Mouse (Mus musculus) G1E (cell line): Measurements from ENCODE around the gene Gpr152. TPM values are rescaled to one million over a fixed set of nuclear protein-coding genes. Genes with fewer than 3 reads are reported as not detected.

ENCODE experiments used
- ATAC-seq: 2 replicates; pipeline ENCODE4 v1.8.0; 2016; ENCODE audit warnings: mild to moderate bottlenecking; ENCODE audit not compliant: insufficient number of reproducible peaks, poor library complexity, low FRiP score, severe bottlenecking; ENCODE audit errors: extremely low read depth
- DNase-seq: peaks from one replicate; pipeline ENCODE4 v3.0.0; 2012; ENCODE audit warnings: low spot score
- H3K27me3 ChIP-seq: 2 replicates; pipeline ENCODE4 v1.6.1; 2012; ENCODE audit warnings: mild to moderate bottlenecking, low read length, inconsistent platforms; ENCODE audit not compliant: insufficient read depth
- H3K36me3 ChIP-seq: replicated peaks from 2 replicates; pipeline ENCODE3; 2012; ENCODE audit warnings: mild to moderate bottlenecking, inconsistent platforms
- H3K4me1 ChIP-seq: 2 replicates; pipeline ENCODE4 v1.6.1; 2012; ENCODE audit warnings: low read depth, low read length, inconsistent platforms, mixed read lengths; ENCODE audit not compliant: insufficient read depth
- H3K4me3 ChIP-seq: 2 replicates; pipeline ENCODE4 v1.5.1; 2012; ENCODE audit warnings: low read depth, mild to moderate bottlenecking, inconsistent platforms, low read length, moderate library complexity, mixed read lengths
- H3K9me3 ChIP-seq: replicated peaks from 2 replicates; pipeline ENCODE4 v1.6.1; 2012; ENCODE audit warnings: inconsistent platforms
- CTCF ChIP-seq: IDR thresholded peaks from 2 replicates; pipeline ENCODE4 v1.5.1; 2012; ENCODE audit warnings: low read depth, low read length, inconsistent platforms, mixed read lengths
- GATA1 ChIP-seq: IDR thresholded peaks from 2 replicates; pipeline ENCODE4 v1.6.1; 2012; ENCODE audit warnings: borderline replicate concordance, low read length, inconsistent platforms, mixed read lengths
- GATA2 ChIP-seq: IDR thresholded peaks from 2 replicates; pipeline ENCODE4 v1.6.1; 2012; ENCODE audit warnings: low read depth, low read length, inconsistent platforms, borderline replicate concordance
- POLR2AphosphoS5 ChIP-seq: IDR thresholded peaks from 2 replicates; pipeline ENCODE4 v1.6.1; 2012; ENCODE audit warnings: low read depth, low read length, inconsistent platforms; ENCODE audit not compliant: insufficient replicate concordance
- TAL1 ChIP-seq: conservative IDR thresholded peaks from 2 replicates; pipeline ENCODE4 v1.6.1; 2012; ENCODE audit warnings: low read depth, low read length, inconsistent platforms, mixed read lengths
- polyA plus RNA-seq: library from polyadenylated mRNA; stranded (reverse); fragments of >175 nt; gene quantifications from 2 replicates; pipeline ENCODE4 v1.2.3, GENCODE M21; 2012
- total RNA-seq, 2 experiments: library from RNA; stranded (forward) in 1 of 2; stranded (reverse) in 1 of 2; fragments of 200-1000 nt in 1 of 2; fragments of >200 nt in 1 of 2; fragmentation: Nextera tagmentation in 1 of 2; gene quantifications; 2 replicates each; pipeline ENCODE4 v1.2.3; 2014 to 2017

Gpr152 gene
- total and polyA plus RNA-seq, 3 experiments, result 0.11 TPM; not detected in 2

DNA sequence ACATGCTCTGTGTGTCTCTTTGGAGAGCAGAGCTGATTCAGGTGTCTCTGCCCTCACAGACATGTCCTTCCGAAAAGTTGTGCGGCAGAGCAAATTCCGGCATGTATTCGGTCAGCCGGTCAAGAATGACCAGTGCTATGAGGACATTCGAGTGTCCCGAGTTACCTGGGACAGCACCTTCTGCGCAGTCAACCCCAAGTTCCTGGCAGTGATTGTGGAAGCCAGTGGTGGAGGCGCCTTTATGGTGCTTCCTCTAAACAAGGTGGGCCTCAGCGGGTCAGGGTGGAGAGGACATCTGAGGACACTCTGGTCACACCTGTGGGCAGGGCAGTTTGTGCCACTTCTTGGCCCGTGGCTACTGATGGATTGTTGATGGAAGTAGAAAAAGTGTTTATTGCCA, 9.7 kb downstream of the Gpr152 start:
- no peak for DNase-seq
- H3K9me3 ChIP-seq, result no peaks in the 10 kb centered on the region
- peaks cover 56% of the 10 kb centered on the region for H3K4me1 ChIP-seq
- TF ChIP-seq POLR2AphosphoS5, result no peak
- TF ChIP-seq GATA1, result no peak
- TF ChIP-seq GATA2, result no peak
- no peak for TF ChIP-seq CTCF
- no peak for TF ChIP-seq TAL1
- H3K27me3 ChIP-seq, result 0 out of 2 replicates have a peak, but pooled peaks cover 1% of the 10 kb centered on the region
- peak overlapping the region; percentile 82 for H3K4me3 ChIP-seq
- peaks cover 52% of the 10 kb centered on the region for H3K36me3 ChIP-seq
- no peak for ATAC-seq

DNA sequence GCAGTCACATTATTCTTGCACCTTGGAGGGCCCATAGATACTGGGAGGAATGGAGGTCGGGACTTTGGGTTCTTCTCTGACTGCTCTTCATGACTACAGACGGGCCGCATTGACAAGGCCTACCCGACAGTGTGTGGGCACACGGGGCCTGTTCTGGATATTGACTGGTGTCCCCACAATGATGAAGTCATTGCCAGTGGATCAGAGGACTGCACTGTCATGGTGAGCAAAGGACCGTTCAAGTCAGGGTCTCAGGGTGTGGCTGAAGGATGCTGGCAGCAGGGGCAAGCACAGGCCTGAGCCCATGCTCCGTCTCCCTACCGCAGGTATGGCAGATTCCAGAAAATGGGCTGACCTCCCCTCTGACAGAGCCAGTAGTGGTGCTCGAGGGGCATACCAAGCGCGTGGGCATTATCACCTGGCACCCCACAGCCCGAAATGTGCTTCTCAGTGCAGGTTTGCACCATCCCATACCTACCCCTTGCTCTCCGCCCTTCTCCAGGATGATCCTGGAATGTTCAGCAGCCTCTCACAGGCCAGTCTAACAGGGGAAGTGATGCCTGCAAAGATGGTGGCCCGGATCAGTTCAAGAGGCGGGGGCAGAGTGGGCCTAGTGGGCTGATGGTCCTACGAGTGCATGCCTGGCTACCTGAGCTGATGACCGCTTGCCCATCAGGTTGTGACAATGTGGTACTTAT, 10.3 kb downstream of the Gpr152 start:
- DNase-seq, result no peak
- H3K4me1 ChIP-seq, result peaks cover 62% of the 10 kb centered on the region

DNA sequence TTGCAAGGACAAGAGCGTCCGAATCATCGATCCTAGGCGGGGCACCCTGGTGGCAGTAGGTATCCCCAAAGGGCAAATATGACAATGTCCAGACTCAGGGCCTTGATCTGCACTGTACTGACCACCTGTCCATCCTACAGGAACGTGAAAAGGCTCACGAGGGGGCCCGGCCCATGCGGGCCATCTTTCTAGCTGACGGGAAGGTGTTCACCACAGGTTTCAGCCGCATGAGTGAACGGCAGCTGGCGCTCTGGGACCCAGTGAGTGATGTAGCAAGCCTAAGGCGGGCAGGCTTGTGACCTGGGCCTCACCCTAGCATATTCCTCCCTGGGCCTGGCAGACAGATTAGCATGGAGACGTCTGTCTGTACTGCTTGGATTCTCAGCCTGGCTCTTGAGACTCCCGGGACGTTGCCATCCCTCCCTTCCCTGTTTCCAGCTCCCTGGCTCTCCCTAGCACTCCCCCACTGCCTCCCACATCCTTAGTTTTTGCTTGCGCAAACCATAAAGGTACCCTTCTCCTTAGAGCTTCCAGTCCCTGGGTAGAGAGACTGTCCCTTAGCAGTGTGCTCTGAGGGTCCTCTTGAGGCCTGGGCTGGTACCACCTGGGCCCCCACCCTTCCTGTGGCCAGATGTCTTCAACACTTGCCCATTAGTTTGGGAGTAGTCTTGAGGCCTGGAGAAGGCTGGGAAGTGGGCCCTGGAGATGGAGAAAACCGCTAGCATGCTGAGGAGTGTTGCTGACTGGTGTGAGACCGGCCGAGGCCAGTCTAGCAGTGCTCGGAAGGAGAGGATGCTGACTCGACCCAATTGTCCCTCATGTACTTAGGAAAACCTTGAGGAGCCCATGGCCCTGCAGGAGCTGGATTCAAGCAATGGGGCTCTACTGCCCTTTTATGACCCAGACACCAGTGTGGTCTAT, 11.2 kb downstream of the Gpr152 start:
- H3K9me3 ChIP-seq, result no peaks in the 10 kb centered on the region
- TF ChIP-seq POLR2AphosphoS5, result no peak
- H3K4me1 ChIP-seq, result peaks cover 66% of the 10 kb centered on the region
- DNase-seq, result no peak
- no peak overlapping the region; the same call in 1 of the 2 replicates for H3K4me3 ChIP-seq
- ATAC-seq, result no peak
- peaks cover 68% of the 10 kb centered on the region for H3K36me3 ChIP-seq
- no peaks in the 10 kb centered on the region for H3K27me3 ChIP-seq

More for the DNA sequence above, 10.3 kb downstream of the Gpr152 start:
- Histone ChIP-seq H3K27me3 (no peaks in the 10 kb centered on the region), H3K4me3 (peak overlapping the region; percentile 82; the same call in 1 of the 2 replicates), H3K36me3 (peaks cover 58% of the 10 kb centered on the region), H3K9me3 (no peaks in the 10 kb centered on the region)
- ATAC-seq, result no peak
- TF ChIP-seq TAL1, result no peak
- TF ChIP-seq GATA1, result no peak
- TF ChIP-seq POLR2AphosphoS5, result no peak
- TF ChIP-seq CTCF, result no peak
- TF ChIP-seq GATA2, result no peak

GRCm38 (mm10) chr19:4151488-4151860, 11.9 kb downstream of the Gpr152 start:
- Histone ChIP-seq H3K27me3 (no peaks in the 10 kb centered on the region), H3K4me3 (no peak overlapping the region), H3K36me3 (peaks cover 74% of the 10 kb centered on the region), H3K9me3 (no peaks in the 10 kb centered on the region), H3K4me1 (peaks cover 72% of the 10 kb centered on the region)
- no peak for ATAC-seq
- DNase-seq, result no peak
- no peak for TF ChIP-seq POLR2AphosphoS5

DNA sequence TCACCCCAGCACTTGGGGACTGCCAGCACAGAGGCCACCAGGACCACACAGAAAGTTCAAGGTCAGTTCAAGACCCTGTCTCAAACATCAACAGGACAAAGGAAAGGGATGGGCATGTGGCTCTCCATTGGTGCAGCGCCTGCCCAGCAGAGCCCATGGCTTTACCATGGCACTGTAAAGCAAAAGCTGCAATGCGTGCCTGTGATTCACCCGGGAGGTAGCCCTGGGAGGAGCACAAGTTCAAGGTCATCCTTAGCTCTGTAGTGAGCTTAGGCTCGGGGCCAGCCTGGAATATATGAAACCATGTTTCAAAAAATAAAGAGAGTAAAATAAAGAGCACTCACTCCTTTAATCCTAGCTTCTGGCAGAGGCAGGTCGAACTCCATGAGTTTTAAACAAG, 12.3 kb downstream of the Gpr152 start:
- peaks cover 78% of the 10 kb centered on the region for H3K36me3 ChIP-seq
- ATAC-seq, result no peak
- H3K4me3 ChIP-seq, result no peak overlapping the region
- DNase-seq, result no peak
- no peaks in the 10 kb centered on the region for H3K27me3 ChIP-seq
- TF ChIP-seq GATA2 (no peak), GATA1 (no peak), POLR2AphosphoS5 (no peak), TAL1 (no peak), CTCF (no peak)
- no peaks in the 10 kb centered on the region for H3K9me3 ChIP-seq
- peaks cover 72% of the 10 kb centered on the region for H3K4me1 ChIP-seq

DNA sequence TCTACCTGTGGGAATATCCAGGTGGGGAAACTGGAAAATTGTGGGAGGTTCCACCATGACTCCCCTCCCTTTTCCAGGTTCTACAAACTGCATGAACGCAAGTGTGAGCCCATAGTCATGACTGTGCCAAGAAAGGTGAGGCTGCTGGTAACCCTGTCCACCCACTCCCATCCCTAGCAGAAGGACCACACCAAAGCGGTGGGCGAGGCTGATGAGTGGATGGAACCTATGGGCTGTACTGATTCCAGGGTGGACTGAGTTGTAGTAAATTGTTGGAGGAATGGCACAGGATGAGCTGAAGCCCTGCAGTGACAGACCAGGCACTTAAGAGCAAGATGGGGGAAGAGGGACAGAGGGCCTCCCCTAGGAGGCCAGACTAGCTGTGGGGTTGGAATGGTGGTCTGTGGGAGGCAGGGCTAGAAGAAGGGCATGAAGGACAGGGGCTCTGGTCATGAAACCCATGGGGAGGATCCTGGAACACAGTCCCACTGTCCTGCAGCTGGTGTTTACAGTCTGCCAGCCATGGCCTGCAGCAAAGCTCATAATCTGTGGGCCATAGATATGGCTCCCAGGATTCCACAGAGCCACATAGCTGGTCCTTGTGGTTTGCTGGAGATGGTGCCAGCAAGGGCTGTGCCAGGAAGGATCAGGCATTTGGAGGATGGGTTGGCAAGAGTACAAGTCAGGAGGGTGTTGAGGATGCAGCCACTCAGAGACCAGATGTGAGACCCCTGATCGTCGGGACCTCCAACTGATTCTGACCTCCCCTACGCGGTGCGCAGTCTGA, 13.1 kb downstream of the Gpr152 start:
- no peak overlapping the region for H3K4me3 ChIP-seq
- no peaks in the 10 kb centered on the region for H3K27me3 ChIP-seq
- TF ChIP-seq POLR2AphosphoS5, result no peak
- TF ChIP-seq CTCF, result no peak
- TF ChIP-seq GATA2, result no peak
- TF ChIP-seq GATA1, result no peak
- TF ChIP-seq TAL1, result no peak
- H3K4me1 ChIP-seq, result peaks cover 74% of the 10 kb centered on the region
- ATAC-seq (no peak), DNase-seq (no peak)
- H3K9me3 ChIP-seq, result no peaks in the 10 kb centered on the region
- H3K36me3 ChIP-seq, result peaks cover 86% of the 10 kb centered on the region
